Mouse (Mus musculus): ENCODE measurements around the gene Sympk.

DNA sequence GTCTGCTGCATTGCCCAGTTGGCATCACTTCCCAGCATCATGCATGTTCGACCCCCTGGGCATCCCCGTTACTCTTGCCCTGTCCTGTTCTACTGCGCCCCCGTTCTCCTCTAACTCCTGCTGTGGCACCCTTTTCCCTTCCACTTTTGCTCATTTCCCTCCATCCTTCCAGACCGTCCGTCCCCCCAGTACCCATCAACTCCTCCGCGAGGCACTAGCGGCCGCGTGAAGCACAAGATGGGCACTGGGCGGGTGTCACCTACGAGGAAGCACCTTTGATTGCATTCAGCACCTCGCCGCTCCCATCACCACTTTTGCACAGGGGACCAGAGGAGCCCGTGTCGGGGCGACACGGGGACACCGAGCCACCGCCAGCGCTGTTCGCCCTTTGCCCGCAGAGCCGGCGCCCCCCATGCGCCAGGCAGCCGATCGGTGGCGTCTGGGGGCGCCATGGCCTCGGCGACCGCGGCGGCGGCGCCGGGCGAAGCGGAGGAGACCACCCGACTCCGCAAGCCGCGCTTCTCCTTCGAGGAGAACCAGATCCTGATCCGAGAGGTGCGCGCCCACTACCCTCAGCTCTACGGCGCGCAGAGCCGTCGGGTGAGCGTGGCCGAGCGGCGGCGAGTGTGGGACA, 32.4 kb upstream of the Sympk start:
- TF ChIP-seq RCOR1 (conservative IDR thresholded peaks at IDR 0.05; ENCODE audit: low read depth, low read length) = no peak
- TF ChIP-seq CHD2 (IDR thresholded peaks at IDR 0.05; ENCODE audit: low read length) = no peak
- no peak for TF ChIP-seq ELF1 (IDR thresholded peaks at IDR 0.05; ENCODE audit: low read depth, low read length)
- TF ChIP-seq PAX5 (IDR thresholded peaks at IDR 0.05; ENCODE audit: low read length) = no peak
- TF ChIP-seq MXI1 (IDR thresholded peaks at IDR 0.05; ENCODE audit: low read depth, low read length) = no peak

All from CH12.LX (cell line).